Mouse (Mus musculus) brain, adult 2 months (tissue): ENCODE results near the gene Rrp7a.

ENCODE experiments used
- DNase-seq: peaks from one replicate; pipeline ENCODE4 v3.0.0; 2011; ENCODE audit warnings: low read depth, low spot score

Gene Rrp7a

GRCm38 (mm10) chr15:83122566-83123145, at the start of gene Rrp7a:
Rrp7a (minus strand) TSS chr15:83122801.
- peak; percentile 94 for DNase-seq

GRCm38 (mm10) chr15:83171712-83172481, 49.3 kb upstream of the Rrp7a start:
- peak; percentile 99 for DNase-seq

GRCm38 (mm10) chr15:83170956-83171659, 48.5 kb upstream of the Rrp7a start:
- DNase-seq = no peak

- DNase-seq = peak; percentile 56
Observed at GRCm38 (mm10) chr15:83169772-83170722, 47.4 kb upstream of the Rrp7a start.

GRCm38 (mm10) chr15:83168875-83169771, 46.5 kb upstream of the Rrp7a start:
- peak; percentile 91 for DNase-seq

GRCm38 (mm10) chr15:83168311-83168710, 45.7 kb upstream of the Rrp7a start:
- no peak for DNase-seq

GRCm38 (mm10) chr15:83167550-83168065, 45.0 kb upstream of the Rrp7a start:
- no peak for DNase-seq

- no peak for DNase-seq
Observed at GRCm38 (mm10) chr15:83167126-83167525, 44.5 kb upstream of the Rrp7a start.

GRCm38 (mm10) chr15:83166642-83167041, 44.0 kb upstream of the Rrp7a start:
- peak; percentile 52 for DNase-seq

GRCm38 (mm10) chr15:83165526-83166315, 43.1 kb upstream of the Rrp7a start:
- no peak for DNase-seq

- no peak for DNase-seq
Observed at GRCm38 (mm10) chr15:83164971-83165471, 42.4 kb upstream of the Rrp7a start.

GRCm38 (mm10) chr15:83162818-83163485, 40.4 kb upstream of the Rrp7a start:
- no peak for DNase-seq

- no peak for DNase-seq
Observed at GRCm38 (mm10) chr15:83162001-83162400, 39.4 kb upstream of the Rrp7a start.

GRCm38 (mm10) chr15:83161062-83161748, 38.6 kb upstream of the Rrp7a start:
- no peak for DNase-seq

- no peak for DNase-seq
Observed at GRCm38 (mm10) chr15:83160561-83160960, 38.0 kb upstream of the Rrp7a start.

- no peak for DNase-seq
Observed at GRCm38 (mm10) chr15:83159823-83160222, 37.2 kb upstream of the Rrp7a start.

- no peak for DNase-seq
Observed at GRCm38 (mm10) chr15:83158587-83159160, 36.1 kb upstream of the Rrp7a start.

GRCm38 (mm10) chr15:83157667-83158064, 35.1 kb upstream of the Rrp7a start:
- DNase-seq = no peak
